Mouse (Mus musculus) ES-Bruce4 (cell line): ENCODE measurements around the gene Phactr4.

Source experiments
- CTCF ChIP-seq: IDR thresholded peaks from one replicate; pipeline ENCODE4 v1.8.1; 2011; ENCODE audit warnings: low read depth, low read length
- EP300 ChIP-seq: IDR thresholded peaks from 2 replicates; pipeline ENCODE4 v1.6.1; 2011; ENCODE audit warnings: low read depth, low read length; ENCODE audit not compliant: insufficient read depth
- POLR2A ChIP-seq: IDR thresholded peaks from one replicate; pipeline ENCODE4 v1.8.1; 2011; ENCODE audit warnings: low read length; ENCODE audit not compliant: insufficient read depth

DNA sequence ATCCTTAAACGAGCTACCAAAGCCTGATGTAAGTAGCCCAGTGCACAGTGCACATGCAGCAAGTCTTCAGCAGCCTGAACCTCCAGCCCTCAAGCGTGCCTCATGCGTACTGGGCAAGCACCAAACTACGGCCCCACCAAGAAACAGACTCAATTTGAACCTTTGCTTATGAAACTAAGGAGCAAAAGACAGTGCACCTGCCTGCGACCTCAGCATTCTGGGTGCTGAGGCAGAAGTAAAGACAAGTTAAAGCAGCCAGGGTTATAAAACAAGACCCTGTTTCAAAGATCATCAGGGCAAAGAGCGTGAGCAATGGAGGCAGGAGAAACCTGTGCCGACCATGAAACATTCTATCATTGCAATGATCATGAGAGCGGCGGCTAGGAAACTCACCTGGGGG, 21.3 kb downstream of the Phactr4 start:
- no peak for TF ChIP-seq CTCF
- TF ChIP-seq POLR2A: no peak
- TF ChIP-seq EP300: no peak
